Mouse (Mus musculus): ENCODE results near the gene AA986860. TPM values are rescaled to one million over a fixed set of nuclear protein-coding genes. Genes with fewer than 3 reads are reported as not detected.

Gene AA986860
- total RNA-seq, 4 experiments from 2014 or later = 0.30 to 0.69 (median 0.36) TPM

DNA sequence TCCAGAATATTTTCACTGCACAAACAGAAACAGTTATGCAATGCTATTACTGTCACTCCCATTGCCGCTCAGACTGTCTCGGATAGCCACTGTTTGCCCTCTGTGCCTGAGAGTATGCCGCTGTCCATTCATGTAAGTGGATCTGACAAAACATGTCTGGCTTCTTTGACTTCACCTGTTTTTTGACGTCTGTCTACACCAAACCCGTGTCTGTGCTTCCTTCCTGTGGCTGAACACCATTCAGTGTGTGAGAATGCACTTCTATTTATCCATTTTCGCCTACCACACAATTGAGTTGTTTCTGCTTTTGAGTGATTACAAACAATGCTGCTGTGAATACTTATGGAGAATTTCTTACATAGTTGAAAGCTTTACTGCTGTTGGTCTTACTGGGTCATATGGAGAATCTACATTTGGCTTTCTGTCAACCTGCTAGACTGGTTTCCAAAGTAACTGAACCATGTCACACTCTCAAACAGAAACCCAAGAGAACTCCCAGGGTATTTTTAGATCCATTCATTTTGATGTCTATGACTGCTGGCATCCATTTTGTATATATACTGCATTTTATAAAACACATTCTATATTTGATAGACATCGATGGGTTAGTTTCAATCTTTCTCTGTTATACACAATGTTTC, 44.0 kb downstream of the AA986860 start:
- no peak for DNase-seq (ENCODE audit: low spot score)

DNA sequence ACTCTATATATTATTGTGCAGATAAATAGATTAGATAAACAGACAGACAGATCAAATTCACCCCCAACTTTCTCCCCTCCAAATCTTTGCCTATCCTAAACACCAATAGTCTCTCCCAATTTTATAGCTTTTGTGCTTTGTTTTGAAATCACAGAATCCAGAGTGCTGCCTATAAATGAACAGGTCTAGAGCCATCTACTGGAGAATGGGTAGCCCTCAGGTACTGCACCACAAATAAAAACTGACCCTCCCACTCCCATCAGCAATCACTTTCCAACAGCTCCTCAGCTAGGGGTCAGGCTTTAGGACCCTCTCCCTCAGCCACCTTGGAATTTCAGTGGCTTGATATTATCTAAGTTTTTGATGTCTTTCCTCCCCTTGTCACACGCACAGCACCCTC, 44.9 kb downstream of the AA986860 start:
- no peak for DNase-seq (ENCODE audit: low spot score)

DNA sequence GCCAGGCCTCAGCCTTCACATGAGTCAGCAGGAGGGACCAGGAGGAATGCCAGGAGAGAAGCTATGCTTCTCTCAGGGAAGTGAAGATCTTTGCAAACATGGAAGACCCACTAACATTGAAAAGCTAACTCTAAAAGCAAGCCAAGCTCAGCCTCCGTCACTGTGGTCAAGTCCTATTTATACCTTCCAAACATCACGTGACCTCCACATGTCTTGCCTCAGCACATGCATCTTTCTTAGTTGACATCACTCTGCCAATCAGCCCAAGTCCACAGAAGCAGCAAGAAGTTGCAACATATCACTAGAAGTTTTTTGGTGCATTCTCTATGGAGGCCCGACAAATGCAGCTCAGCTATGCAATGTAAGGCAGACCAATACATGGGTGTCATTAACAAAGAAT, 48.1 kb downstream of the AA986860 start:
- no peak for DNase-seq (ENCODE audit: low spot score)

DNA sequence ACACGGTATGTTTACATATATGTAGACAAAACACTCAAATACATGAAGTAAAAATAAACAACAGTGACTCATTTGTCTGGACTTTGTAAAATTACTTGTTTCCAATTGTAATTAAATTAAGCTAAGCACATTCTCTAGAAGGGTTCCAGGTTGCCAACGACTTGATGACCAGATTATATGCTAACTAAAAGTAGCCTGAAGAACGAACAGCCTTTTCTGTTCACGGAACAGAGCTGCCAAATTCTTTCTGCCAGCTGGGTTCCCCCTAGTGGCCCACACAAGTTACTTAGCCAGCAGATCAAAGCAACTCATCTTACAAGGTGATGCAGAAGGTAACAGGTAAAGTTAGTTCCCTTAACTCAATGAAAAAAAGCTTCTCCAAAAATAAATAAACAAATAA, 52.3 kb downstream of the AA986860 start:
- no peak for DNase-seq (ENCODE audit: low spot score)

DNA sequence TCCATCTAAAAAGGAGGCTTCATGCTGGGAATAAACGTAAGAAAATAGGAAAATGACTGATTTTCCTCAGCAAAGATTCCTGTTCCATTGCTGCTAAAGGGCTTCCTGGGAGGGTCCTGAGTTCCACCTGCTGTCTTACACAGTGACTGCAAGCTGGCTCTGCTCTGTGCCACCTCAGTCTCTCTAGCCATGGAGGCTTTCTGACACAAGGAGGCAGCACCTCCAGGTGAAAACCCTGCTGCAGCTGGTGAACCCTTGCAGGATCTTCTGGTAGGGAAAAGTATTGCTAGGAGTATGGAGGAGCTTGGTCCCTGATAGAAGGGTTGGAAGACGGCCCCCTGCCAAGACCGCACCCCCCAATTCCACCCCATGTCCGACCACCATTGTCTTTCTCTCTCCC, 55.2 kb downstream of the AA986860 start:
- DNase-seq (ENCODE audit: low spot score) = no peak

DNA sequence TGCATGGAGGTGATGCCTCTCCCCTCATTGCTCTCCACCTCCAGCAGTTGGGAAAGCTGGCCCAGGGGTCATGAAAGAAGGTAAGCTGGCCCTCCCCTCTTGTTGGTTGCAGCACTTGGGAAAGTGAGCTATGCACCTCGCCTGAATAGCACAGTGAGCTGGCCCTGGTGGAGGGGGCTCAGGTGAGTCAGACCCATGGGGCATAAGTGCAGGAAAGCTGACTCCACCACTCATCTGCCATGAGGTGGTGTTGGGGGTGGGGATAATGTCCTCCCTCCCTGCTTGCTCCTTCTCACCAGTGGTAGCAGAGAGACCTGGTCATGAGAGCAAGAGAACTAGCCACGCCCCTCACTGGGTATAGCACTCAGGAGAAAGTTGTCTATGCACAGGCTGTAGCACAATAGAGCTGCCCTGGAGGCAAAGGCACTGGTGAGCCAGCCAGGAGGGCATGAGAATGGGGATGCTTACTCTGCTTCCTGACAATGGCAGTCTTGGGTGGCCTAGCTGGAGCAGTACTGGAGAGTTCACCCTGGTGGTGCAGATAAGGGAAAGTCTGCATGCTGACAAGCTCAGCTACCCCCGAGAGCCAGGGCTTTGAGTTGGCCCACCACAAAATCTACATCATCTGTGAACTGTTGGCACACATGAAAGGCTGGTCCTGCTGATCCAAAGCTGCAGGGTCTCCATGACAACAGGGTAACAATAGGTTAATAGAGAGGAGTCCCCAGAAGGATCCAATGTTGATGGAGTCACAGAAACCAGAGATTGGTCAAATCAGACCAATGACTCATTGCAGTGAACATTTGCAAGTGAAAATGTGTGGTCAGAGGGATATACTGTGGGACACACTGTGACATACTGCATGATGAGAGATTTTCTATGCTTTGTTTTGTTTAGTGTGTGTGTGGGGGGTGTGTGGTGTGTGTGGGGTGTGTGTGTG, 58.0 kb downstream of the AA986860 start:
- no peak for DNase-seq (ENCODE audit: low spot score)

Other genes with a start within 250 kb of the AA986860 start
- not detected for gene Zp3r, start 102.4 kb upstream of the AA986860 start, total RNA-seq (2022)
- gene C4bp, start 70.3 kb upstream of the AA986860 start, total RNA-seq (2022) = not detected
- gene Gm29427, start 16.2 kb upstream of the AA986860 start, total RNA-seq (2022) = not detected
- gene Yod1, start 14.6 kb upstream of the AA986860 start, total RNA-seq (2022) = 1 to 10 TPM; 3.1 to 4.5 (median 4.0) TPM
- 100 to 1,000 TPM in 1 of 4 experiments, 10 to 100 TPM in 3; 79.2 to 109 (median 83.8) TPM for gene Pfkfb2, start 2.7 kb upstream of the AA986860 start, total RNA-seq (2022)
- under 1 TPM; 0.14 to 0.38 (median 0.22) TPM for gene Fcamr, start 68.9 kb downstream of the AA986860 start, total RNA-seq (2022)
- under 1 TPM in 1 of 4 experiments, not detected in 3; 0.23 TPM for gene Pigr, start 94.7 kb downstream of the AA986860 start, total RNA-seq (2022)
- gene Fcmr, start 133.7 kb downstream of the AA986860 start, total RNA-seq (2022) = 1 to 10 TPM in 1 of 4 experiments, under 1 TPM in 3; 0.47 to 1.1 (median 0.62) TPM
- gene Il24, start 155.5 kb downstream of the AA986860 start, total RNA-seq (2022) = not detected
- gene Il20, start 179.5 kb downstream of the AA986860 start, total RNA-seq (2022) = not detected
- gene Il19, start 208.1 kb downstream of the AA986860 start, total RNA-seq (2022) = not detected